Mouse (Mus musculus): ENCODE measurements around the gene Vmo1. TPM values are rescaled to one million over a fixed set of nuclear protein-coding genes. Genes with fewer than 3 reads are reported as not detected.
A peak's percentile ranks its signal among the peaks of the same experiment; 100 is the strongest.
"Not testable (repeated sequence)": the region's sequence is repeated elsewhere in the genome, so short reads cannot be mapped to it uniquely, and the experiment has no call there.

The Vmo1 gene
- not detected for polyA plus RNA-seq (2017; shearing (Covaris generic))

GRCm38 (mm10) chr11:70514288-70514687 lies at the start of gene Vmo1:
Gene Vmo1 (minus strand): TSS chr11:70514616.
- ATAC-seq = no peak

DNA sequence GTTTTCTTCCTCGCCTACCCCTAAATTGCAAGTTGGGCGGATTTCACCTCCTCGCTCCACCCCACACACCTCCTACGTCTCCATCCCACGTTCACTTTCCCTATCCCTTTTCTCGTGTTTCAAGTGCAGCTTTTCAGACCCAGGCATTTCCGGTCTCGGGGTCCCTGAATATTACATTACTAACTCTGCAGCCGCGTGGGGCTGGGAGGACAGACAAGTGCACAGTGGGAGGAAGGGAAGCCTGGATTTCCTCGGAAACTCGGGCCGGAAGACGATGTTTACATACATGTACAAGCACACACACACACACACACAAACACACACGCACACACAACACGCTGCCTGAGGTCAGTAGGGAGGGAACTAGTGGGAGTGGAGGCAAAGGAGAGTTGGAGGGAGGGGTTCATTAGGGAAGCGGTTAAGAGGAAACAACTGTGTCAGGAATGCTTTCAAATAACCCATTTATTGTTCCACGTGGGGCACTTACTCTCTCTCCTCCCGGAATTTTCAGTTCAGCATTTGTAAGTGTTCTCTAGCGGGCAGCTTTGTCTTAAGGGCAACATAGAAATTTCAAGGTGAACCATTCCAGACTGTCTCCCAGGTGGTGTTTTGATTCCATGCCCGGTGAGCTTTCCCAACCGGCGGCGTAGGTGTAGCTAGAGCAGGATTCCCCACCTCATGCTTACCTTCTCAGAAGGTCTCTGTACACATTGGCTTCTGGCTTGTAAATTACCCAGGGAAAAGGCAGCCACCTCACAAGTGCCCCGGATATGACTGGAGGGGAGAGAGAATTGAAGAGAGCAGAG lies 49.3 kb upstream of the Vmo1 start:
- ATAC-seq = peak; percentile 54

- ATAC-seq = no peak
Measured at GRCm38 (mm10) chr11:70562995-70563469, 48.6 kb upstream of the Vmo1 start.

DNA sequence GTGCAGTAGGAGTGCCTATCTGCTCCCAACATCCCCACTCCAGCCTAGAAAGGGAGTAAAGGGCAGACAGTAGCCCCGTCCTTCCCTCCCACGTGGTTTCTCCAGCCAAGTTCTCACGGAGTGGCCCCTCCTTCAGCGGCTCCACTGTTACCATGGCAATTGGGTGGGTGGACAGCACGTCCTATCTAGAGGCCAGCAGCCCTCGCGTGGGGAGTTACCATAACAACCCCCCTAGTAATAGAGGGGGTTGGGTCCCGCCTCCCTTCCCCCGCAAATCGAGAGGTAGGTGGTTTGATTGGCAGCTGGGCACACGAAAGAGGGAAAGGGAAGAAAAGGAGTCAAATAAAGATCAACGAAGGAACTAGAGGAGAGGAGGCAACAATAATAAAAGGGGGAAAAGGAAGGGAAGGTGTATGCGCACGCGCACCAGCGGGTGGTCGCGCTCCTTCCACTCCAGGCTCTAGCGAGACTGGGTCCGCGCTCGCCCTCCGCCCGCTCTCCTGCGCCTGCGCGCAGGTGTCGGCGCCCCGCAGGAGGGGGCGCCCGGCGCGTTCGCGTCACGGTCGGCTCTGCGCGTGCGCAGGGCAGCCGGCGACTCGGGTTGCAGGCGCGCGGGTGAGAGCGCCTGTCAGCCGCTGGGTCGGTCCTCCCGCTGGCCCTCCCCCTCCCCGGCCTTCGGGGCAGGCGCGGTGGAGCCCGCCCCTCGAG lies 48.0 kb upstream of the Vmo1 start, which contains the start of gene Mink1:
Gene Mink1 (plus strand): TSS at position 595 of the 708 bp plus-strand sequence.
- ATAC-seq = peak; percentile 66

DNA sequence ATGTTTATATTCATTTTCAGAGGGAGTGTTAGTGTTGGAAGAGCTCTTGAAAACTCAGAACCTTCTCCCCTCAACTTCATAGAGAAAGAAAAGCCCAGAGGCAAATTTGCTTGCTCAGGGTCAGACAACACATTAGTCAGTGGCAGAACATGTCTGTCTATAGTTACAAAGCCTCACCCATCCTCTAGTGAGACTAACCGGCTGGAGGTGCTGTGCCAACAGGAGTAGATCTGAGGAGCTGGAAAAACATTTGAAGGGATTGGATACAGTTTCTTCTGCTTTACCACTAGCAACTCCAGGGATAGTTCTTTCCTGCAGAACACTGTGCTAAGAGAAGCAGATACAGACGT lies 47.5 kb upstream of the Vmo1 start:
- no peak for ATAC-seq

- no peak for ATAC-seq
Measured at GRCm38 (mm10) chr11:70557545-70557944, 43.1 kb upstream of the Vmo1 start.

DNA sequence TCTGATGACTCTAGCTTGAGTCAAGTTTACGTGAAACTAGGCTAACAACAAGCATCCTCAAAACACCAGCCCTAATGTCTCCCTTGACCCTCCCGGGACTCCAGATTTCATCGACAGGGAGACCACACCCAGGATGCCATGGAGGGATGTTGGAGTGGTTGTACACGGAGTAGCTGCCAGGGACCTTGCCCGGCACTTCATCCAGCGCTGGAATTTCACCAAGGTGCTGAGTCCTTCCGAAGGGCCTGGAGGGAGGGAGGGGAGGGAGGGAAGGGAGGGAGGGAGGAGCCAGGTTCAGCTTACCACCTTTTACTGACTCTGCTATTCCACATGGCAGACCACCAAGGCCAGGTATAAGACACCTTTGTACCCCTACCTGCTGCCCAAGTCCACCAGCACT lies 39.5 kb upstream of the Vmo1 start:
- ATAC-seq = no peak

DNA sequence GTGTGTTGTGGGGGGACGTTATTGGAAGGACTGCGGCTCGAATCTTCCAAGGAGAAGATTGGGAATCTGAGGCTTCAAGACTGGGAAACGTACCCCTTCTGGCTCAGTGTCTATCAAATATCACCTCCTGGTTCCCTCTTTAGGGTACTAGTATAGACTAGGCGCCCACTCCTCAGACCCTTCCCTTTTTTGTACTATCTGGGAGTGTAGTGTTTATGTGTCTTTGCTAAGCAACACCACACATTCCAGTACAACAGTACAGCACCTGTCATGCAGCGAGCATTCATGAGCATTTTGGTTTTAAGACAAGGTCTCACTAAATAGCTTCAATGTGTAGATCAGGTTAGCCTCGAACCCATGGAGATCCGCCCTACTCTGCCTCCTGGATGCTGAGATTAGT lies 37.1 kb upstream of the Vmo1 start:
- ATAC-seq = no peak

GRCm38 (mm10) chr11:70544496-70544895 lies 30.1 kb upstream of the Vmo1 start:
- ATAC-seq = no peak

DNA sequence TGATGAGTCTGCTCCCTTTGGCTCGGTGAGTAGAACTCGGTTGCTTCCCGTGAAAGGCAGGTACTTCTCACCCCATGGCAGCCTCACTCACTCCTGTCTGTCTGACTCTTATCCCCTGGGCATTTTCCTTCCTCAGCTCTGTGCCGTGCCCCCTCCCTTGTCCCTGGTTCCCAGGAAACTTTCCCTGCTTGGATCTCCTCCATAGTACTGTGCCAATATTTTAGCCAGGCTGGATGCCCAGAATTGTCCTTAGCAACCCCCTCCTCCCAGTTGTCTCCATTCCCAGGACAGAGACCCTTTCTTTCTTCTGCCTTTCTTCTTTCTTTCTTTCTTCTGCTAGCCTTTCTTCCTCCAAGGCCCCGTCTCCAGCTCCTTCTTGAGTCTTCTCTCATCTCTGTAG lies 27.0 kb upstream of the Vmo1 start:
- ATAC-seq = no peak

DNA sequence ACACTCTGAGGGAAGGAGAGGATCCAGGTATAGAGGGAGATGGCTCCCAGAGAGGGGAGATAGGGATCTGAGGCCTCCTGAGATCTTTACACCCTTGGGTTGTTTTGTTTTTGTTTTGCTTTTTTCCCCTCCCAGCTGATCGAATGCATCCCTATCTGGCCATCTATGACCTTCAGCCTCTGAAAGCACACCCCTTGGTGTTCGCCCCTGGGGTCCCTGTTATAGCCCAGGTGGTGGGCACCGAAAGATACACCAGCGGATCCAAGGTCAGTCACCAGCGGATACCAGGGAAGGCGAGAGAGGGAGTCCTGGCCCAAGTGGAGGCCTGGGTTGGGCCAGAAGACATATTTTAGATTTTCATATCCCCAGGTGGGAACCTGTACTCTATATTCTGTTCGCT lies 26.5 kb upstream of the Vmo1 start:
- ATAC-seq = no peak

DNA sequence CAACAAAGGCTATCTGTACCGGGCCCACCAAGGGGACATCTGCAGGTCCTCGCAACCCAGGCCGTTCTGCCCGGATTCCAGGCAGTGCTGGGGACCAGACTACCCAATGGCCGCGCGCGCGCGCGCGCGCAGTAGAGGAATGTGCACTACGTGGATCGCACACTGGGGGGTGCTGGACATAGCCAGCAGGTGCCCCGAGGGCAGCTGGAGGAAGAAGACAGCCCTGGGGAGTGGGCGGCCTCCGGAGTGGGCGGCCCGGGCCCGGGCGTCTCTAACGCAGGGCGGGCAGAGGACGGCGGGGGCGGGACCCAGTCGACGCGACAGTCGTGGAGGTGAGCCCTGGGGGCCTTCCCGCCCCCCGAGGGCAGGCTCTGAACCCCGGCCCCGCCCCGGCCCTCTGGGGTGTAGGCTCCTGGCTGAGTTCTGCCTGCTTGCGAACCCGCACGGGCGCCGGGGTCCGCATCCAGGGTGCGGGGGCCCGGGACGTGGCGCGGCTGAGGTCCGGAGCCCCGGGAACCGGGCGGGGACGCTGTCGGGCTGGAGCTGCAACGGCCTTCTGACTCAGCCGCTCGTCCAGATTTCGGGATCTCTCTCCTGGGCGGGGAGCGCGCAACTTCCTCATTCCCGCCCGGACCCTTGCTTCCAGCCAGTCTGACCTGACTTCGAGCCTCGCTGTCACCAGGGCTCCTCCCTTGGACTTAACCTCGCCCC lies 25.6 kb upstream of the Vmo1 start, which contains the start of gene Pld2:
Gene Pld2 (plus strand): TSS at position 188 of the 711 bp plus-strand sequence.
- ATAC-seq = peak; percentile 94

DNA sequence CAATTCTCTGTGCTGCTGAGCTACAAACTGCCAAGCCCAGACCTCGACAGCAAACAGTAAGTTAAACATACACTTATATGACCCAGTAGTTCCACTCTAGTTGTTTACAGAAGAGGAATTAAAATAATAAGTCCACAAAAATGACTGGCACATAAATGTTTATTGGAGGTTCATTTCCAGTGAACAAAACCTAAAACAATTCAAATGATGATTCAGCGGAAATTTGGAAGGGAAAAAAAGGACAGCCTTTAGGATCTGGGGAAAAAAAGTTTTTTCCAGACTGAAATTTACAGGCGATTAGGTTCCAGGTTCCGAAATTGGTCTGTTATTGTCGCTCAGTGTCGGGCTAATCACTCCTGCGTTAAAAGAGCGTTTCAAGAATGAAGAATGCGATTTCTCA lies 25.0 kb upstream of the Vmo1 start:
- ATAC-seq = no peak

DNA sequence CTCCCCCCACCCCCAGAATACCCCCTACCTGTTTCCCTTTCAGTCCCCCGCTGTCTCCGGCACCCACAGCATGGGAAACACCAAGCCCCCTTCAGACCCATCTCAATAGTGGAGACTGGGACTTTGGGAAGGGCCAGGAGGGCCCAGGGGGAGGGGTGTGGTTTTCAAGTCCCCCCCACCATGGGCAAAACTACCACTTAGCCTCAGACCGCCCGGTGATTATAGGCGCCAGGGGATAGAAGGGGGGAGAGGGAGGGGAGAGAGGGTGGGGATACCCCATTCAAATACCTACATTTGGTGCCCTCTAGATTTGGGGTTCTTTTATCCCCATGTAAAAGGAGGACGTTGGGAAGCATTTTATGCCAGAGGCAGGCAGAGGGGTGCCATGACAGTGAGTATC lies 18.4 kb upstream of the Vmo1 start, which contains the start of gene Gm40193:
Gene Gm40193 (minus strand): TSS at position 101 of the 400 bp plus-strand sequence.
- ATAC-seq = no peak

- ATAC-seq = not testable (repeated sequence)
Measured at GRCm38 (mm10) chr11:70531065-70531464, 16.6 kb upstream of the Vmo1 start.

GRCm38 (mm10) chr11:70528610-70529009 lies 14.2 kb upstream of the Vmo1 start:
- ATAC-seq = no peak

- no peak for ATAC-seq
Measured at GRCm38 (mm10) chr11:70526211-70526610, 11.8 kb upstream of the Vmo1 start.

GRCm38 (mm10) chr11:70525726-70526125 lies 11.3 kb upstream of the Vmo1 start:
- ATAC-seq = no peak

GRCm38 (mm10) chr11:70525184-70525678 lies 10.8 kb upstream of the Vmo1 start, which contains the start of gene Psmb6:
Gene Psmb6 (plus strand): TSS chr11:70525367.
- ATAC-seq = peak; percentile 98

DNA sequence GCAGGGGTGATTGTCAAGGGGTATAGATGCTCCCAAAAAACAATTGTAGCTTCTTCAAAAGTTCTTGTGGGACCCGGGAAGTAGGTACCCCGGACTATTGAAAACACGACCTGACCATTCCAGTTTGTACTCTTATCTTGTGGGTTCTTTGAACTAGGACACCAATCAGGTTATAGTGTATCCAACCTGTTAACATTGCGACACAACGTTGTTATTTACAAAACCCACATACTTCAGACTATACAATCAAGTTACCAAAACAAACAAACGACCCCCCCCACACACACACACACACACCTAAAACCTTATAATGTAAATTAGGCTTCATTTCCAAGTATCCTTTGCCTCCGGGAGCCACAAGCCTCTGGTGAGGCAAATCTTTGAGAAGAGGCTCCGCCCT lies 10.4 kb upstream of the Vmo1 start:
- peak; percentile 23 for ATAC-seq

GRCm38 (mm10) chr11:70523306-70523989 lies 9.0 kb upstream of the Vmo1 start:
- ATAC-seq = not testable (repeated sequence)

DNA sequence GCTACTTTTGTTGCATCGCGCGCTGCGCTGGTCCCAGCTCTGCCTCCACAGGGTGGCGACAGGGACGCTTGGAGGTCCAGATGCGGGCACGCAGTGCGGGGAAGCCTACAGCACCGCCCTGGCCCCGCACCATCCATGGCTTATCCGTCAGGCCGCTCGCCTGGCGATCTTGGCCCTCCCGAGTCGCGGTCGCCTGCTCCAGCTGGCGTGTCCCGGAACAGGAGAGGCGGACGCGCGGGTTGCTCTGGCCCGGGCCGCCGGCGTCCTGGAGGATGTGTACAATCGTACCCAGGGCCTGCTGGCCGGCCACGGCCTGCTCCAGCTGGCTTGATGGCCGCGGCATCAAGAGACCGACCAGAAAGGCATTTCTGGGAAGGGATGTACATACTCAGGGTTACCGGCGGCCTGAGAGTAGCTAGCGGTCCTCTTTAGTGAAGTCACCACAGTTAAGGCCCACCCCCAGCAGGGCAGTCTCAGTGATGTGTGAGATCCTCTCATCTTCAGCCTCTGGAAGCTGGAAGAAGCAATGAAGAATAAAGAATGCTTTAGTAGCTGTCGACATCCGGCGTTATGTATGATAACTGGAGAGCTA lies 5.9 kb upstream of the Vmo1 start:
- ATAC-seq = no peak

Measured in inflammation-experienced regulatory T-cells, adult 6 months (primary cell).